Mouse (Mus musculus): ENCODE measurements around the gene Vmn1r4. TPM values are rescaled to one million over a fixed set of nuclear protein-coding genes. Genes with fewer than 3 reads are reported as not detected.

Gene Vmn1r4
- total RNA-seq (2021), result 0.26 and 0.41 TPM in 2 replicates
- long read RNA-seq, experiment 1, result 0 reads
- long read RNA-seq, experiment 2, result 0 reads

DNA sequence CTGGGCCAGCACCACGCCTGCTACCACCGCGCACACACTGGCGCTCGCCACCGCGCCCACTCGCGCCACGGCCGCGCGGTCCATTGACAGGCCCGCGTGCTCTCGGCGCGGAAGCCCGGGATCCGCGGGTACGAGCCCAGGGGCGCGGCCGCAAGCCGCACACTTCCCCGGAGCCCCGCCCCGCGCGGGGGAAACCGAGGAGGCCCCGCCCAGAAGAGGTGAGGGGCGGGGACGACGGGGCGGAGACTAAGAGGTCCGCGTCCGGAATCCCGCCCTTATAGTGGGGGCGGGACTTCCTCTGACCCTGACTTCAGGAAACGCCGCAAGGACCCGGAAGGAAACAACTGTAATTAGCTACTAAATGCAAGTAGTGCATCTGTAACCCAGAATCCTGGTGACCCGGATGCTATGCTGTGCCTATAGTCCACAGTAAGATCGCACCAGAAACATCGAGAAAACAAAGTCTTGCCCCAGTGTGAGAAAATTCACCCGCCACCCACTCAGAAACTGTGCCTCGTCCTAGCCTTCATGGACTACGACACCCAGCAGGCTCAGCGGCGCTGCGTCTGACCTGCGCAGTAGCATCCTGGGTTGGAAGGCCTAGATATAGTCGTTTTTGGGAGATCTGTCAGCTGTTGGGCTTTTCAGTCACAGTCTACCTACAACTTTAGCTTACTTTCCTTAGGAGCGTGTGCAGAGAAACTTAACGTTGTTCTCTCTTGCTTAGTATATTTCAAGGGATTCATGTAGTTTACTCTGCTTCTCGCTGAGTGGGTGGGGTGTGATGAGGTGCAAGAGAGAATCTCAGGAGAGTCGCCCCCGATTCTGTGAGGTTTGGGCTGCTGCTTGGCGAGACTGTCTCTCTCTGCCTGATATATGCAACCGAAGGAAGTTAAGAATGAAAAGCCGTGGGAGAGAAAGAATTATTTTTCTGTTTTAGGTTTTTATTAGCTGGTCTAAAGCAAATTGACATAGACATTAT is at the start of gene Vmn1r4, which contains the start of gene Nt5c3:
Gene Vmn1r4, plus strand, starts transcription at position 290 of the 982 bp plus-strand sequence.
Gene Nt5c3, minus strand, starts transcription at position 207 of the 982 bp plus-strand sequence.
- DNase-seq, result peak; percentile 96

DNA sequence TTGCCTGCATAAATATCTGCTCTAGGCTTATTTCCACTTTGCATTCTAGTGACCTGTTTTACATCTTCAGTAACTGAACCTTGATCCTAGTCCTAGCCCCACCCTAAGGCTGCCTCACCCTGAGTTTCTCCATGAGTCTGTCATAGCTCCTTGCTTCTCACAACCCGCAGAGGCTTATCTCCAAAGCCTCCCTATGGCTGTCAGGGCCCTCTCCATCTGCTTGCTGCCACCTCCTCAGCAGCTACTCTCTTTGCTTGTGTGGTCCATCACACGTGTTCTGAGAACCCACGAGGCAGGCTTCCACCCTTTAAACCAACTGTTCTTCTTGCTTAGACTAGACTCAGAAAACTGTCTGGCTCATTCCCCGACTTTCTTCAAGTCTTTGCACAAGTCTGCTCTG is 46.9 kb upstream of the Vmn1r4 start:
- DNase-seq, result no peak

DNA sequence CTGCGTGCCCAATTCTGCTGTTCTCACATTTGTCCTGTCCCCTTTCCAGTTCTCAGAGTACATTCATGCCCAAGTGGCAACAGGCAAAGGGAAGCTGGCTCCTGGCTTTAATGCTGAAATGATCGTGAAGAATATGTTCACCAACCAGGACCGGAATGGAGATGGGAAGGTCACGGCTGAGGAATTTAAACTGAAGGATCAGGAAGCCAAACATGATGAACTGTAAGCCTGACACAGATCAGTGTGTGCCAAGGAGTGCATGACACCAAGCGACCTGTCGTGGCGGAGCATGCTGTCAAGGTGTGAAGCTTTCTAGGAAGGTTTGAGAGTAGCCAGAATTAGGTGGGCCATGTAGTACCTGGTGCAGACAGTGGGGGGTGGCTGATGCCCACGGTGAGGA is 45.8 kb upstream of the Vmn1r4 start:
- DNase-seq, result no peak

- DNase-seq, result no peak
Observed at GRCm38 (mm10) chr6:56879352-56879955, 44.4 kb upstream of the Vmn1r4 start.

GRCm38 (mm10) chr6:56888561-56888960 is 35.3 kb upstream of the Vmn1r4 start:
- DNase-seq, result peak; percentile 46

DNA sequence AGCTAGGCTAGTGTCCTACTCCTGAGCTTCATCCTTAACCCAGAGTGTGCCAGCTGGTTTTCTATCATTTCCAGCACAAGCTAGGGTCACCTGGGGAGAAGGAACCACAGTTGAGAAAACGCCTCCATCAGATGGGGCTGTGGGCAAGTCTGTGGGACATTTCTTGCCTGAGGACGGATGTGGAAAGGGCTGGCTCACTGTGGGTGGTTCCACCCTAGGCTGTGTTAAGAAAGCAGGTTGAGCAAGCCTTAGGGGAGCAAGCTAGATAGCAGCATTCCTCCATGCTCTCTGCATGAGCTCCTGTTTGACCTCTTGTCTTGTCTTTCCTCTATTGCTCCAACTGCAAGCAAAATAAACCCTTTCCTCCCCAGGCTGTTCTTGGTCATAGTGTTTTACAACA is 33.1 kb upstream of the Vmn1r4 start:
- DNase-seq, result no peak

DNA sequence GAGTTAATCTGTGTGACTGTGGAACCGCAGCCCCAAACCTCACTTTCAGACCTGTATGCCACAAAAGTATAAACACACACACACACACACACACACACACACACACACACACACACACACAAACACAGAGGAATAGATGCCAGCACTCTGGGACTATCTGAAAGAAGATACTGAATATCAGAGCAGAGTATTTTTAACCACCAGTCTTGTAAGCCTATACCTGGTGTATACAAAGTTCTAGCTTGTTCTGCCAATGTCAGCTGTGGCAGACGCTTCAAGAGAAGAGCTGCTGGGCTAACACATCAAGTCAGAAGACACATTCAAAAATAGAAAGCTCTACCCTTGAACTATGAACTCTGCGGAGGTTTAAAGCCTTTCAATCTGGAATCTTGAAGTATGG is 24.2 kb upstream of the Vmn1r4 start:
- no peak for DNase-seq

DNA sequence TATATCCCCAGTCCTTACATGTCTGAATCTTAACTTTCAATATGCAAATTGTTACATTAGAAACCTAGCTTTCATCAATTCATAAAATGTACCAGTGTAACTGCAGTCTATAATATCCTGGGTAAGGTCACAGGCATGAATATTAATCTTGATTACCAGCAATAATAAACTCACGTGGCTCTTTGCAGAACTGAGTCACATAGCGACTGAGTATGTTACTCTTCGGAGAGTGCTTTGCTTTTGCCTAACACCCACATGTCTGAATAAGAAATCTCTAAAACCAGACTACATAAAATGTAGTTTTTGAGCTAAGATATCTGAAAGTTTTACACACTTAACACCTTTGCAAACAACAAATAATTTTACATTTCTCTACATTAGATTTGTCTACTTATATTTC is 22.5 kb upstream of the Vmn1r4 start:
- DNase-seq, result no peak

DNA sequence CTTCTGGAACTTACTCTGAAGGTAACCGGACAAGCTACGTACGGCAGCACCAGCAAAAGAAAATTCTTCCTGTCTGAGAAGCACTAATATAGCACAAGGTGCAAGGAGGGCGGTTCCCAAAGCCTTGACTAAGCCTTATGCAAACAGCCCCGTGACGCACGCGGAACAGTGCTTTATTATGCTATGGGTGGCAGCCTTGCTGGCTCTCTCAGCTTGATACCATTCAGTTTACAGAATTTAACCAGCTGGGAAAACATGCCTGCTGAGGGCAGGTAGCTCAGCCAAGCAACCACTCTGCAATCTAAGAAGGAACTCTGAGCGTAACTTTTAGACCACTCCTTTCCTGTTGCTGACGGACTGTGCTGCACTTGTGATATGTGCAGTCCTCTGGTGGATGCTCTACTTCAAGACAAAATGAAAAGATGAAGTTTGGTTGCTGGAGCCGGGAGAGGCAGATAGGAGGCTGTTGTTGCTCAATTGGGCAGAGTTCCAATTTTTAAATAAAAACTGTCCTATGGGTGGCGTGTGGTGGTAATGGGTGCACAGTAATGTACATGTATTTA is 21.9 kb upstream of the Vmn1r4 start:
- peak; percentile 74 for DNase-seq

GRCm38 (mm10) chr6:56902606-56903520 is 21.0 kb upstream of the Vmn1r4 start:
- no peak for DNase-seq

GRCm38 (mm10) chr6:56903831-56904230 is 20.0 kb upstream of the Vmn1r4 start:
- DNase-seq, result no peak

- no peak for DNase-seq
Observed at GRCm38 (mm10) chr6:56904330-56904729, 19.5 kb upstream of the Vmn1r4 start.

GRCm38 (mm10) chr6:56904982-56905381 is 18.8 kb upstream of the Vmn1r4 start:
- no peak for DNase-seq

DNA sequence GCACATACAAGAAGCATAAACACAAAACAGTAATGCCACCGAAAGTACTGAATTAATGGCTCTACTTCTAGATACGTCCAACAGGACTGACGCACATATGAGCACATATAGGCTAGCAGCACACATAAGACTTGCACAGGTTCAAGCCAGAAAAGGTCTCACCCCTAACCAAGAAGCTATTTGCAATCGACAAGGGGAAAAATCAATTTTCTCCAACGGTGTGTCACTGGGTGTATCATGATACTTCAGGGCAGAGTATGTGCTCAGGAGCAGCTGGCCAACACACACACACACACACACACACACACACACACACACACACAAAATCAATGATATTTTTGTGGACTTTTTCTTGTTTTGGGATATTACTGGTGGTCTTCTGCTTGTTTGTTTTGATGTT is 18.3 kb upstream of the Vmn1r4 start:
- no peak for DNase-seq

- no peak for DNase-seq
Observed at GRCm38 (mm10) chr6:56906121-56906846, 17.5 kb upstream of the Vmn1r4 start.

GRCm38 (mm10) chr6:56907973-56908372 is 15.8 kb upstream of the Vmn1r4 start:
- DNase-seq, result no peak

DNA sequence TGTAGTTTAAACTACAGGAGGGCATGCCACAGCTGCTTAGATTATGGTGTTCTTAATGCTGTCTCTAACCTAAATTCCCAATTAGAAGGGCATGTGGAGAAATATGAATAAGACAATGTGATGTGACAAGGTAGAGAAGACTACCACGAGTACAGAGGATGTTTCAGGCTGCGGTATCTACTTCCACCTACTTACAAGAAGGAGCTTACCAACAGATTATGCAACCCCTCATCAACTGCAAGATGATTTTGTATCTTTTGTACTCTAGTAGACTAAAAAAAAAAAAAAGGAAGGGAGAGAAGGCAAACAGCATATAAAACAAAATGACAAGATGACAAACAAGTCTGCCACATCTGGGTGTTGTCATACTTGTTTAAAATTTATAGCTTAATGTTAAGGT is 15.4 kb upstream of the Vmn1r4 start:
- DNase-seq, result no peak

DNA sequence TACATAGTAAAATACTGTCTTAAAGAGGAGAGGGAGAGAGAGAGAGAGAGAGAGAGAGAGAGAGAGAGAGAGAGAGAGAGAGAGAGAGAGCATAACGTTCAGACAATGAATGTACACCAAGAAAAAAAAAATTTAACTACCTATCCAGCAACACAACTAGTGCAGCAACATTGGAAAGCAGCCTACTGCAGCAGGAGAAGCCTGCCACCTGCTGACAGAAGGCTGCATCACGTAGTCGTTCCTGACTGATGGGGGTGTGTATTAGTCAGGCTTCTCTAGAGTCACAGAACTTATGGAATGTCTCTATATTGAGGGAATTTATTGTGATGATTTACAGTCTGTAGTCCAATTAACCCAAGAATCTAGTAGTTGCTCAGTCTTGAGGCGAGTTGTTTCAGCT is 14.9 kb upstream of the Vmn1r4 start:
- peak; percentile 80 for DNase-seq

- no peak for DNase-seq
Observed at GRCm38 (mm10) chr6:56910910-56911309, 12.9 kb upstream of the Vmn1r4 start.

GRCm38 (mm10) chr6:56913092-56913858 is 10.5 kb upstream of the Vmn1r4 start:
- DNase-seq, result no peak

Data from adrenal gland, postnatal 14 days (tissue).